Mouse (Mus musculus): ENCODE measurements around the gene Rbm47. TPM values are rescaled to one million over a fixed set of nuclear protein-coding genes. Genes with fewer than 3 reads are reported as not detected.

Gene Rbm47
- polyA plus RNA-seq, 1 experiment, result 1.1 TPM

DNA sequence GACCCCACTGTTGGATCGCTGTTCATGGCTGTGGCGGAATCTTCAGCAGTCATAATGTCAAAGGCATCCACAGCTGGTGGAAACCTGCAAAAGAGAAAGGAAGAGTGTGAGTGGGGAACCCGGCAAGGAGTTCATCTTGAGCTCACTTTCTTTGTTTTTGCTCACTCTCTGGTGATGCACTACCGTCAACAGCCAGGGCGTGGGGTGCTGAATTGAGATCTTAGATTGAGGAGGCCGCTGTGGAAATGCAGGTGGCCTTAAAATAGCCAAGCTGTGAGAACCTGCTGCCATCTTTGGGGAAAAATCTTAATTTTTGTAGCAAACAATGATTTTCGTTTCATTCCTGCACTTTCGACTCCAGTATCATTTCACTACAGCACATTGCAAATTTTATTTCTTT is 145.7 kb downstream of the Rbm47 start:
- no peak overlapping the region for H3K27ac ChIP-seq (ENCODE audit: insufficient read depth, low read length)
- H3K4me3 ChIP-seq (ENCODE audit: insufficient read depth, low read length), result no peak overlapping the region
- TF ChIP-seq CTCF (IDR thresholded peaks at IDR 0.05; ENCODE audit: borderline replicate concordance, insufficient read depth, low read length) (no peak), POLR2A (IDR thresholded peaks at IDR 0.05; ENCODE audit: low read depth, low read length) (no peak)
- H3K4me1 ChIP-seq (ENCODE audit: control insufficient read depth, insufficient read depth, low read length), result no peaks in the 10 kb centered on the region

GRCm38 (mm10) chr5:66026796-66027195 is 146.1 kb downstream of the Rbm47 start:
- no peaks in the 10 kb centered on the region for H3K4me1 ChIP-seq (ENCODE audit: control insufficient read depth, insufficient read depth, low read length)
- H3K4me3 ChIP-seq (ENCODE audit: insufficient read depth, low read length), result no peak overlapping the region
- H3K27ac ChIP-seq (ENCODE audit: insufficient read depth, low read length), result no peak overlapping the region
- TF ChIP-seq CTCF (IDR thresholded peaks at IDR 0.05; ENCODE audit: borderline replicate concordance, insufficient read depth, low read length) (no peak), POLR2A (IDR thresholded peaks at IDR 0.05; ENCODE audit: low read depth, low read length) (no peak)

GRCm38 (mm10) chr5:66015449-66015961 is 157.4 kb downstream of the Rbm47 start:
- TF ChIP-seq POLR2A (IDR thresholded peaks at IDR 0.05; ENCODE audit: low read depth, low read length) (no peak), CTCF (IDR thresholded peaks at IDR 0.05; ENCODE audit: borderline replicate concordance, insufficient read depth, low read length) (no peak)

DNA sequence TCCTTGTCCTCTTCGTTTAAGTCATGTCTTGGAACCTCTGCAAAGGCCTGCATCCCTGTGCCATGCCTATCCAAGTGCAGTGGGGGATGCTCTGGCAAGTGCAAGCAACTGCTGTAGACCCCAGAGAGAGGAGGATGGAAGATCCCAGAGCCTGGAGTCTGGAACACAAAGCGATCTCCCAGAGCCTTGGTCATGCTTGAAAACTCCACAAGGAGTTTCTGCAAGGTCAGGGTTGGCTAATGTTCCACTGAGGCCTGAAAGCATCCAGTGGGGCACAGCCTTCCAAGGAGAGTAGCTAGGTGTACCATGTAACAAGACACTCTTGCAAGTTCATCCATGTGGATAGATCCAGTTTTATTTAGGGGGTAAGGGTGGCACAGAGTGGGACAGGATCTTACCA is 158.5 kb downstream of the Rbm47 start:
- no peak for TF ChIP-seq CTCF (IDR thresholded peaks at IDR 0.05; ENCODE audit: borderline replicate concordance, insufficient read depth, low read length)
- TF ChIP-seq POLR2A (IDR thresholded peaks at IDR 0.05; ENCODE audit: low read depth, low read length), result no peak
- Histone ChIP-seq H3K27ac (ENCODE audit: insufficient read depth, low read length) (no peak overlapping the region), H3K4me3 (ENCODE audit: insufficient read depth, low read length) (no peak overlapping the region), H3K4me1 (ENCODE audit: control insufficient read depth, insufficient read depth, low read length) (no peaks in the 10 kb centered on the region)

More at GRCm38 (mm10) chr5:66015449-66015961, 157.4 kb downstream of the Rbm47 start:
- Histone ChIP-seq H3K4me1 (ENCODE audit: control insufficient read depth, insufficient read depth, low read length) (no peaks in the 10 kb centered on the region), H3K27ac (ENCODE audit: insufficient read depth, low read length) (no peak overlapping the region), H3K4me3 (ENCODE audit: insufficient read depth, low read length) (no peak overlapping the region)

DNA sequence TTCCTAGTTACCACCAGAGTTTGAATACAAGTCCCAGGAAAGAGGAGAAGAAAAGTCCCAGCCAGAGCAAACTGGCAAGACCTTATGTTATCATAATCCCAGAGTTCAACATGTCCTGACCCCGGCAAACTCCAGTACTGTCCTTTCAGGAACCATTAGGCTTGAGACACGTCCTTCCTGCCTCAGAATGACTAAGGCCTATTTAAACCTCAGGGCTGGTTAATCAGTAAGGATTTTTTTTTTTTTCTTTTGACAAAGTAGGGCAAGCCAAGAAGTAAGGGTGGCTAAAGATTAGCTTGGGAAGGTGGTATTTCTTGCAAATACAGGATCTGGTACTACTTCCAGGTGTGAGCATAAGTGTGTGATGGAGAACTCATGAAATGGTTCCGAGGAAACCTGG is 158.9 kb downstream of the Rbm47 start:
- H3K4me3 ChIP-seq (ENCODE audit: insufficient read depth, low read length), result no peak overlapping the region
- H3K4me1 ChIP-seq (ENCODE audit: control insufficient read depth, insufficient read depth, low read length), result no peaks in the 10 kb centered on the region
- H3K27ac ChIP-seq (ENCODE audit: insufficient read depth, low read length), result no peak overlapping the region
- TF ChIP-seq POLR2A (IDR thresholded peaks at IDR 0.05; ENCODE audit: low read depth, low read length), result no peak
- TF ChIP-seq CTCF (IDR thresholded peaks at IDR 0.05; ENCODE audit: borderline replicate concordance, insufficient read depth, low read length), result no peak

DNA sequence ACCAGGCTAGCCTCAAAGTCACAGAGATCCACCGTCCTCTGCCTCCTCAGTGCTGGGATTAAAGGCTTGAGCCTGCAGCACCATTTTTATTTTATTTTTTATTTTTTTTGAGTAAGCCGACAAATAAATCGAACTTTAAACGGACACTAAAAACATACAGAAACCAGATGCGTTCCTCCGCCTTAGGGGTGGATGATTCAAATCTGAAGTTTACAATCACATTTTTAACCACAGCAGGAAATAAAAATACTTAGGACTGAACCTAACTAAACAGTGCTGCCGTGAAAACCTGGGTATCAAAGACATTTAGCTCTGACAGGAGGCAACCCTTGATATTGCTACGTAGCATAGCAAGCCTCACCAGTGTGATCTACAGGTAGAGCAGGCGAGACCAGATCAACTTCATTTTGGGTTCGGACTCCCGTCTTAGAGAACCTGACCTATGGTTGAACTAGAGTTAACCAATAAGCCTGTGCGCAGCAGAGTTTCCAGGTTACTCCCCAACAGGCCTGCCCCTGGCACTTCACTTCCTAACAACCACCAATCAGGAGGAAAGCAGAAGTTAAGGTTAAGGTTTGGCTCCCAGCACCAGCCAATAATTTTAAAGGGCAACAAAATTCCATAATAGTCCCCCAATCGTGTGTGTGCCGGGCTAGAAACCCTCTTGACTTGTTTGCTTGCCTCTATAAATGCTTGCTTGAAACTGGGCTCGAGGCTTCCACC is 164.5 kb downstream of the Rbm47 start:
- TF ChIP-seq POLR2A (IDR thresholded peaks at IDR 0.05; ENCODE audit: low read depth, low read length), result no peak
- TF ChIP-seq CTCF (IDR thresholded peaks at IDR 0.05; ENCODE audit: borderline replicate concordance, insufficient read depth, low read length), result no peak
- no peak overlapping the region for H3K4me3 ChIP-seq (ENCODE audit: insufficient read depth, low read length)
- H3K27ac ChIP-seq (ENCODE audit: insufficient read depth, low read length), result no peak overlapping the region
- no peaks in the 10 kb centered on the region for H3K4me1 ChIP-seq (ENCODE audit: control insufficient read depth, insufficient read depth, low read length)

- Histone ChIP-seq H3K4me1 (ENCODE audit: control insufficient read depth, insufficient read depth, low read length) (no peaks in the 10 kb centered on the region), H3K27ac (ENCODE audit: insufficient read depth, low read length) (no peak overlapping the region), H3K4me3 (ENCODE audit: insufficient read depth, low read length) (no peak overlapping the region)
- TF ChIP-seq CTCF (IDR thresholded peaks at IDR 0.05; ENCODE audit: borderline replicate concordance, insufficient read depth, low read length), result no peak
These were observed 167.8 kb downstream of the Rbm47 start for GRCm38 (mm10) chr5:66005041-66005678.

- Histone ChIP-seq H3K4me1 (ENCODE audit: control insufficient read depth, insufficient read depth, low read length) (no peaks in the 10 kb centered on the region), H3K4me3 (ENCODE audit: insufficient read depth, low read length) (no peak within 1 kb of the TSS)
- TF ChIP-seq POLR2A (IDR thresholded peaks at IDR 0.05; ENCODE audit: low read depth, low read length), result no peak
- TF ChIP-seq CTCF (IDR thresholded peaks at IDR 0.05; ENCODE audit: borderline replicate concordance, insufficient read depth, low read length), result no peak
These were observed 168.6 kb downstream of the Rbm47 start, which contains the start of gene 9130230L23Rik for GRCm38 (mm10) chr5:66004134-66004925. Gene 9130230L23Rik (minus strand): TSS chr5:66004285.

DNA sequence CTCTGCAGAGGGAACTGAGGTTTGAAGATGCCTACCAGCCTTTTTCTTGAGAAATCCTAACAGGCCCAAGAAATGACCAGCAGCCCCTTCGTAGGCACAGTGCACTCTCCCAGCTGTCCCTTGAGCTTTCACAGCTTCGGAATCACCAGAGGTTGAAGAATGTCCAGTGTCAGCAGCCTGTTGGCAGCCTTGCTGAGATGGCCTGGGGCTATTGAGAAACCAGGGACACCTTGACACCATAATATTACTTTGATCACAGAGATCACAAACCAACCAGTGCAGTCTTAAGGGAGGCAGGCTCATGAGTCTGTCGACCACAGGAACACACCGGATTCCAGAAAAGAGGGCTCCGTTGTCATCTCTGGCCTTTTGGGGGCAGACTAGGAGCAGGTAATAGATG is 171.7 kb downstream of the Rbm47 start:
- Histone ChIP-seq H3K4me3 (ENCODE audit: insufficient read depth, low read length) (no peak overlapping the region), H3K4me1 (ENCODE audit: control insufficient read depth, insufficient read depth, low read length) (no peaks in the 10 kb centered on the region), H3K27ac (ENCODE audit: insufficient read depth, low read length) (no peak overlapping the region)
- TF ChIP-seq POLR2A (IDR thresholded peaks at IDR 0.05; ENCODE audit: low read depth, low read length) (no peak), CTCF (IDR thresholded peaks at IDR 0.05; ENCODE audit: borderline replicate concordance, insufficient read depth, low read length) (no peak)

More at GRCm38 (mm10) chr5:66004134-66004925, 168.6 kb downstream of the Rbm47 start, which contains the start of gene 9130230L23Rik:
- no peak within 1 kb of the TSS for H3K27ac ChIP-seq (ENCODE audit: insufficient read depth, low read length)

Measured in embryonic fibroblast, embryonic 13.5 days (primary cell).